Mouse (Mus musculus): ENCODE results near the gene Tmprss7.

The Tmprss7 gene

DNA sequence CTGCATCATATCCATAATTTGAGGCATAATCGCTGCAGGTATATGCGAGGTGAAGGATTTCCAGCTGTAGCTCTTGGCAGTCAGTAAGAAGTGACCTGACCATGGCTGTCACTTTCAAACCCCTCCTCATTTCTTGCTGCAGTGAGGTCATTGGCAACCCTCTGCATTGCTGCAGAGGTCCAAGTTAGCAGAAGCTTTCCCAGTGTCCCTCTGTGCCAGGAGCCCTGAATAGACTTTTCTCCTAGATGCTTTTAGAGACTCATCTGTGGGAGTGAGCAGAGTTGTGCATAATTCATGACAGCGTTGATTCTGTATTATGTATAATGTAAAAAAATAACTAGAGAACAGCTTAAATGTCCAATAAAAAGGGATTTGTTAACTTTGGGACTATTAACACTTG lies 8.2 kb downstream of the Tmprss7 start:
- DNase-seq (ENCODE audit: low spot score) = no peak

GRCm38 (mm10) chr16:45684815-45685214 lies 8.6 kb downstream of the Tmprss7 start:
- no peak for DNase-seq (ENCODE audit: low spot score)

DNA sequence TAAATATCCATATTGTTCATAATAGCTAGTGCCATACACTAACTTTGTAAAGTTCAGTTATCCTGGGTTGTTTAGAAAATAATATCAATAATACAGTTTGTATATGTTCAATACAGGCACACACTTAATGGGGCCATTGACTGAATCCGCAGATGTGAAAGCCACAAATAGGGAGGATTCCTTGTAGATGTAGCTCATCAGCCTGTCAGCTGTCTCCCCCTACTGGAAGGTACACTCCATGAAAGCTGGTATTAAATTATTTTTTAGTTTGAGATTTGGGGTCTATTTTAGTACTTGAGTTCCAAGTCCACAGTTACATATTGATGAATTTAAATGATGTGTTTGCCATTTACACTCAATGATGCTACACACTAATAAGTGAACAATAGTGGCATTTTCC lies 17.0 kb downstream of the Tmprss7 start:
- DNase-seq (ENCODE audit: low spot score) = no peak

DNA sequence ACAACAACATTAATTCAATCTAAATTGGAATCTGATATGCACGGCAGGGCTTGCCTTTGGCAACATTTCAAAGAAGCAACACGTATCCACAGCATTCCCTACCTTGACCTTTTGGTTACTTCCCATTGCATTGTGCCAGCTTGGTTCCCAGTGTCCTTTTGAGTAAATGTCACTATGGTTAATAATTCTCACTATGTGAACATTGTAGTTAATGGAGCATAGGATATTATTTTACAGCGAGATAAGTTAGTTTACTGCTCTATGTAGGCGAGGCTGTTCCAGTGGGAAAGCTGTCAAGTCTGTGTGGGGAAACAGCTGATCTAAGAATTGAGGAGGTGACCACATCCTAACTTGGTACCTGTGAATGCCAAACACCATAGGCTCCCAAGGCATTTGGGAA lies 23.5 kb downstream of the Tmprss7 start:
- DNase-seq (ENCODE audit: low spot score) = no peak

GRCm38 (mm10) chr16:45668178-45668577 lies 25.3 kb downstream of the Tmprss7 start:
- no peak for DNase-seq (ENCODE audit: low spot score)

DNA sequence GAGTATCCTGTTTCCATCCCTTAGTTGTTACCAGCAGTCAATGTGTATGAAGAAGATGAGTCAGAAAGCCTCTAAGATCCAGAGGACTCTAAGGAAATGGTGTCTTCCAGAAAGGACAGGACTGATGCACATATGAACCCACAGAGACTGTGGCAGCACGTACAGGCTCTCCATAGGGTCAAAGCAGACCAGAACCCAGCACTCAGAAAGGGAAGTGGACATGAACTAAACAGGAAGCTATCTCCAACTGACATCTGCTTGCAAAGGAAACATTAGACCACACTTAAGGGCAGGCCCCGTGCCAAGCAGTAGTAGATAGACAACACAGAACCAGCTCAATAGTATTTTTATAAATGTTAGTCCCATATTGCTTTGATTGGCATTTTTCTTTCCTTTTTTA lies 27.3 kb downstream of the Tmprss7 start:
- DNase-seq (ENCODE audit: low spot score) = no peak

- no peak for DNase-seq (ENCODE audit: low spot score)
Measured at GRCm38 (mm10) chr16:45662381-45662780, 31.1 kb downstream of the Tmprss7 start.

- DNase-seq (ENCODE audit: low spot score) = no peak
Measured at GRCm38 (mm10) chr16:45659596-45659995, 33.9 kb downstream of the Tmprss7 start.

DNA sequence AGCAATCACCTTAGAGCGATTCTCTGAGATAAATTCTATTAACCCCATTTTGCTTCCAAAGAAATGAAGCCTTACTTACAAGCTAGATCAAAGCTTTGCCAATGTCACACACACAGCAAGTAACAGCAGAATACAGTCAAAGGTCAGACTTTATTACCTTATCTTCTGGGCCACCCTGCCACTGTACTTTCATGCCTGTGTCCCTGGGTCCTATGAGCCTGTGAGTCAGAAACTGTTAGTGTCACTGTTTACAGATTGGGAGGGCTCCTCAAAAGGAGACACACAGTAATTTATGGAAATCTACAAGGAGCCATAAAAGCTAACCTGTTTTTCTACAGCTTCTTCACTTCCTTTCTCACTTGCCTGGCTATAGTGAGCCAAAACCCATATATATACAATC lies 35.2 kb downstream of the Tmprss7 start:
- no peak for DNase-seq (ENCODE audit: low spot score)

GRCm38 (mm10) chr16:45657574-45658159 lies 35.8 kb downstream of the Tmprss7 start:
- no peak for DNase-seq (ENCODE audit: low spot score)

- DNase-seq (ENCODE audit: low spot score) = no peak
Measured at GRCm38 (mm10) chr16:45654465-45654864, 39.0 kb downstream of the Tmprss7 start.

DNA sequence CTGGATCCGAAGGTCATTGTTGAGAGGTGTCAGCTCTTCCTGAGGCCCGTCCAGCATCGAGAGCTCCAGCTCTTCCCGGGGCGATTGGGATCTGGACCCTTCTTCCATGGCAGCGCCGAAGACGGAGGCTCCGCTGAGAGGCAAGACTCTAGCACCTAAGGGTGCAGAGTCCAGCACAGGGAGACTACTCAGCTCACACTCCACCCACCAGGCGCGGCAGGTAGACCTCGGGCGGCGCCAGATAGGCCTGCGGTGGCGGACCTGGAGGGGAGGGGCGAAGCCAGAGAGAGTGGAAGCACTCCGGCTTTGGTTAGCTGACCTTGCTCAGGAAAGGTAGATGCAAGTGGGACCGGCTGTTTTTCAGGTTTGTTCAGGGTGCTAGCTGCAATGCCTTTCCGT lies 39.5 kb downstream of the Tmprss7 start, which contains the start of gene BC016579:
BC016579 (minus strand) TSS at position 135 of the 399 bp plus-strand sequence.
- DNase-seq (ENCODE audit: low spot score) = no peak

DNA sequence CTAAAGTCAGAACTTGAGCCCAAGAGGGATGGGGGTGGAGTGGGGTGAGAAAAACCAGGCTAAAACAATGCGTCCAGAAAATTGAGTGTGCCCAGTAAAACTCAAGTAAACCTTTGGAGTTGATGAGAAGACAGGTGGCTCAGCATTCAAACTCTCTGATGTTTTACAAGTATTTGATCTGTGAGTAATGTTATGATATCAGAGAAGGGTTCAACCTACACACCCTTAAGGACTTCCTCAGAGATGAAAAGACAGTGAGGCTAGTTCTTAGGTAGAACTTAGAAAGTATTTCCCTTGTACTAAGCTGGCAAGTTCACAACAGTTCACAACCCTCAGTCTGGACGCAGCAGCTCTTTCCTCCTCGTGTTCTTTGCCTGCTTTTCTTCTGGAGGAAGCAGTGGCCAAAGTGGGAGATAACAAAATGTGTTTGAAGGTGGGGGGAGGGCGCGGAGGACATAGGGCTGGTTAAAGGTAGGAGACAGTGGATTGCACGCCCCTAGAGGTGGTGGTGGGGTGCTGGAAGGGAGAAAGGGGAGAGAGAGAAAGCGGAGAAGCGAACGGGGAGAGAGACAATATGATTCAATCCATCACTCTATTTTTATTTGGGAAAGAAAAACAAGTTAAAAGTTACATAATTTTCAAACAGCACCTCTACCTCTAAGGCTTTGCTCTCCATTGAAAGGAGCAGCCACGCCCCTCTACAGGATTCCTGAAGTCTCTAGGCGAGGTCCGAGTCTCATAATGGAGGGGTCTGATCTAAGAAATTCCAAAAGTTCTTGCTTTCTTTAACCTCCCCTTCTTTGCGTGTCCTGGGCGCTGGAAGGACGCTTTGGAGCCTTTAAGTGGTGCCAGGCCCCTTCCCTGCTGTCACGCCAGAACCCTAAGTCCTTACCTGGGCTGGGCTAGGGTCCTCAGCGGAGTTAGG lies 40.2 kb downstream of the Tmprss7 start:
- DNase-seq (ENCODE audit: low spot score) = no peak

DNA sequence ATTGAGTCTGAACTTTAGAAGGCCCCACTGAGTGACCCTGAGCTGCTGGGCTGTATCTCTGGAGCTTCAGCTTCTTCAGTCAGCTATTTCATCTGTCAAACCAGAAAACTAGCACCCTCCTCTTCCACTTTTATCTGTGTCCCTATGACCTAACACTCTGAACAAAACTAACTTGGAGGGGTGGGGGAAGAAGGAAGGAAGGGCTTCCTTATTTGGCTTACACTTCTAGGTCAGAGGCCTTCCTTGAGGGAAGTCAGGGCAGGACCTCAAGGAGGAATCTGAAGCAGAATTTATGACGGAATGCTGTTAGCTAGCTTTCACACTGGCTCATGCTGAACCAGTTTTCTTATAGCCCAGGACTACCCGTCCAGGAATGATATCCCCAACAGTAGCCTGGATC lies 42.0 kb downstream of the Tmprss7 start:
- no peak for DNase-seq (ENCODE audit: low spot score)

GRCm38 (mm10) chr16:45644380-45644779 lies 49.1 kb downstream of the Tmprss7 start:
- DNase-seq (ENCODE audit: low spot score) = peak; percentile 13

DNA sequence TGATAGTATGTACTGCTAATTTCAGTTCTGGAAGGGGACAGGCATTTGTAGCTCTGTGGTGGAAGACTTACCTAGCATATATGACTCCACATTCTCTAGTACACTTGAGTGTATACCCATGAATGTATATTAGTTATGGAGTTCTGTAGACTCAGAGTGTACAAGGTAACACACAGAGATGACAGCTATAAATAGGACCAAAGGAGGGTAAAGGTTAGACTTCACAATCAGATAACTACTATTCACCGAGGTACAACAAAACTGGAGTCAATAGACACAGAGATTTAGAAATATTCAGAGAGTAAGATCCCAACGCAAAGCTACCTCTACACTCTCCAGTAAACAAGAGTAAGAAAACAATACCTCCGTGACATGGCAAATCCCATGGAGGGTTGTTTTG lies 49.5 kb downstream of the Tmprss7 start:
- no peak for DNase-seq (ENCODE audit: low spot score)

DNA sequence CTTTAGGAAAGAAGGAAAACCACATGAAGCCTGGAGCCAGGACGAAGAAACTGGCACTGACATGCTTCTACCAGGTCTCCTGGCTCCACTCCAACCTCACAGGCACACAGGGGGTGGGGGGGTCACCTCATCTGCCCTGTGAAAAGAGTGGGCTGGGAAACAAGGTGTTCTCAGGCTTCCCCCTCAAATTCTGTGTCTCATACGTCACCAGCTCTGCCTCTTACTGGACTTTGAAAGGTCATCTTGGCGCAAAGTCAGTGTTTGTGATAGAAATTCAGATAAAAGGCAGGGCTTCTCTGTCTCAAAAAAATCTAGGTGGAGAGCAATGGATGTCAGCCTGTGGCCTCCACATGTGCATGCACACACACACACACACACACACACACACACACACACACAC lies 52.2 kb downstream of the Tmprss7 start:
- DNase-seq (ENCODE audit: low spot score) = no peak

GRCm38 (mm10) chr16:45640070-45640762 lies 53.2 kb downstream of the Tmprss7 start:
- DNase-seq (ENCODE audit: low spot score) = no peak

- no peak for DNase-seq (ENCODE audit: low spot score)
Measured at GRCm38 (mm10) chr16:45635826-45636225, 57.6 kb downstream of the Tmprss7 start.

DNA sequence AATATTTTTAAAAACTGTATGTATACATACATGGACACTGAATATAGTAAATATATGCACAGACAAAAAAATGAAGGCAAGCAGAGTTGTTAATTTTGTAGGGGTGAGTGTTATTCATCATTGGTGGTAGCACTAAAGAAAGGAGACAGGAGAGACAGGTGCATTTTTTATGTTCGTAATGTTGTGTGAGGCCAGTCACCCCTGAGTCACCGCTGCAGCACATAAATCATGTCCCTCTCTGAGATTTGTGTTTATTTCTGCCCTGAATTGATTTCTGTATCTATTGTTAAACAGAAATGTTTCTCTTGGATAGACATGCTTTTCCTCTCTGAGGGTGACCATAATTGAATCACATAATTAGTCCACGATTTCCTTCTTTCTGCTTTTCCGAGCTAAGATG lies 61.0 kb downstream of the Tmprss7 start:
- DNase-seq (ENCODE audit: low spot score) = no peak

- DNase-seq (ENCODE audit: low spot score) = peak; percentile 8
Measured at GRCm38 (mm10) chr16:45630347-45630960, 63.0 kb downstream of the Tmprss7 start.

DNA sequence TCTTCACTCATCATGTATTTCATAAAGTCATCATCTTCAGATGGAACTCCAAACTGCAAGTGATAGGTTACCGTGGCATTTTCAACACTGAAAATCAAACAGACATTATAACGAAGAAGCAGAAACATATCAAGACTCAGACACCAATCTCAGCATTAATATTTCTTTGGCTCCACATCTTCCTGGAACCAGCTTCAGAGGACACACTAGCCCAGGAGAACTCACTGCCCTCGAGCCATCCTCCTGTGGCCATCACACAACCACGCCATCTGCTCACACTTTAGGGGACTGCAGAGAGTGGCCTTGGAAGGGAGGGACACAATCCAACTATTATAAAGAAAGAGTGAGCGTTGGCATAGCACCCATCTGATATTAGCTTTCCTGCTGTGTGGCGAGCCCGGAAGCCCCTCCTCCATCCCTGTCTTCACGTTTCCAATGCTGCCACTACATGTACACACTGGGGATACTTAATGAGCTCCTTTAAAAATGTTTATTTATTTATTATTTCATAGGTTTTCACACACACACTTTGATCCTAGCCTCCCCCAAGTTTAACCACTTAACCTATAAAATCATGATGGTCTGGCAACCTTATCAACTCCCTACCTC lies 63.9 kb downstream of the Tmprss7 start:
- DNase-seq (ENCODE audit: low spot score) = no peak
